Mouse (Mus musculus) CH12.LX (cell line): ENCODE data around the gene Ippk. TPM values are rescaled to one million over a fixed set of nuclear protein-coding genes. Genes with fewer than 3 reads are reported as not detected.

ENCODE experiments used
- DNase-seq: peaks from one replicate; pipeline ENCODE4 v3.0.0-alpha.2; 2013; ENCODE audit errors: extremely low read depth
- H3K27ac ChIP-seq: 2 replicates; pipeline ENCODE4 v1.5.1; 2012; ENCODE audit warnings: low read depth, mild to moderate bottlenecking, control low read depth, moderate library complexity; ENCODE audit not compliant: insufficient read depth
- H3K27me3 ChIP-seq: replicated peaks from 2 replicates; pipeline ENCODE3; 2012; ENCODE audit warnings: inconsistent platforms
- H3K36me3 ChIP-seq, 2 experiments: replicated peaks in 1 of 2; 2 replicates each; pipeline versions ENCODE3 to v1.6.1; 2012; ENCODE audit warnings: inconsistent platforms in 1 of 2, low read length in 1 of 2, mild to moderate bottlenecking in 1 of 2, mixed read lengths in 1 of 2, moderate library complexity in 1 of 2; ENCODE audit not compliant: control insufficient read depth in 1 of 2, insufficient read depth in 1 of 2
- H3K4me1 ChIP-seq, 2 experiments: 2 replicates each; pipeline ENCODE4 v1.6.1; 2012; ENCODE audit warnings: inconsistent platforms in 1 of 2, moderate library complexity in 1 of 2; ENCODE audit not compliant: insufficient read depth in 2 of 2, control insufficient read depth in 1 of 2
- H3K4me2 ChIP-seq: 2 replicates; pipeline ENCODE4 v1.6.1; 2012; ENCODE audit warnings: low read depth, mild to moderate bottlenecking, control low read depth; ENCODE audit not compliant: poor library complexity, insufficient read depth, severe bottlenecking
- H3K4me3 ChIP-seq, 3 experiments: fragments of 150-350 bp in 1 of 3; sonication (generic) in 1 of 3; replicated peaks in 1 of 3; 2 replicates each; pipeline versions ENCODE3 to v1.5.1; 2011 to 2012; ENCODE audit warnings: low read depth in 2 of 3, low read length in 2 of 3, mild to moderate bottlenecking in 2 of 3, moderate library complexity in 2 of 3, control low read depth in 1 of 3, improper control_type of control experiment in 1 of 3, inconsistent platforms in 1 of 3, mixed read lengths in 1 of 3; ENCODE audit not compliant: poor library complexity in 1 of 3
- H3K79me2 ChIP-seq: replicated peaks from 2 replicates; pipeline ENCODE4 v1.6.1; 2012; ENCODE audit warnings: mild to moderate bottlenecking, moderate library complexity; ENCODE audit not compliant: control insufficient read depth, poor library complexity, insufficient read depth, severe bottlenecking; ENCODE audit errors: extremely low read depth
- H3K9ac ChIP-seq: 2 replicates; pipeline ENCODE4 v1.6.1; 2012; ENCODE audit warnings: low read depth, mild to moderate bottlenecking, control low read depth, moderate library complexity; ENCODE audit not compliant: insufficient read depth
- H3K9me3 ChIP-seq: replicated peaks from 2 replicates; pipeline ENCODE3; 2012; ENCODE audit warnings: low read length, inconsistent platforms, mixed read lengths
- BHLHE40 ChIP-seq: IDR thresholded peaks from 2 replicates; pipeline ENCODE4 v1.6.1; 2011; ENCODE audit warnings: mild to moderate bottlenecking, low read depth, low read length, improper control_type of control experiment
- CHD1 ChIP-seq: IDR thresholded peaks from 2 replicates; pipeline ENCODE4 v1.6.1; 2012; ENCODE audit warnings: low read depth, low read length, improper control_type of control experiment, inconsistent platforms
- CTCF ChIP-seq, 2 experiments: IDR thresholded peaks in 1 of 2; conservative IDR thresholded peaks in 1 of 2; 2 replicates each; pipeline ENCODE4 v1.5.1; 2011 to 2012; ENCODE audit warnings: low read depth in 2 of 2, low read length in 2 of 2, improper control_type of control experiment in 1 of 2, inconsistent platforms in 1 of 2, mild to moderate bottlenecking in 1 of 2, moderate library complexity in 1 of 2
- E2F4 ChIP-seq: IDR thresholded peaks from 2 replicates; pipeline ENCODE4 v1.6.1; 2011; ENCODE audit warnings: low read depth, low read length, improper control_type of control experiment; ENCODE audit not compliant: insufficient replicate concordance
- ELF1 ChIP-seq: IDR thresholded peaks from 2 replicates; pipeline ENCODE4 v1.6.1; 2014; ENCODE audit warnings: low read depth, mild to moderate bottlenecking, inconsistent platforms, low read length, improper control_type of control experiment
- EP300 ChIP-seq: IDR thresholded peaks from 2 replicates; pipeline ENCODE4 v1.6.1; 2011; ENCODE audit warnings: low read length, improper control_type of control experiment
- JUN ChIP-seq: IDR thresholded peaks from 2 replicates; pipeline ENCODE4 v1.6.1; 2011; ENCODE audit warnings: low read depth, mild to moderate bottlenecking, low read length, improper control_type of control experiment, moderate library complexity; ENCODE audit not compliant: insufficient read depth
- JUND ChIP-seq: conservative IDR thresholded peaks from 2 replicates; pipeline ENCODE4 v1.6.1; 2011; ENCODE audit warnings: low read depth, low read length, improper control_type of control experiment
- MAFK ChIP-seq: IDR thresholded peaks from 2 replicates; pipeline ENCODE4 v1.6.1; 2011; ENCODE audit warnings: low read length, improper control_type of control experiment; ENCODE audit not compliant: insufficient replicate concordance
- MAX ChIP-seq: IDR thresholded peaks from 2 replicates; pipeline ENCODE4 v1.6.1; 2011; ENCODE audit warnings: low read length, improper control_type of control experiment
- MAZ ChIP-seq: IDR thresholded peaks from 2 replicates; pipeline ENCODE4 v1.6.1; 2012; ENCODE audit warnings: low read depth, mild to moderate bottlenecking, inconsistent platforms, low read length, improper control_type of control experiment, moderate library complexity
- MXI1 ChIP-seq: IDR thresholded peaks from 2 replicates; pipeline ENCODE4 v1.6.1; 2011; ENCODE audit warnings: mild to moderate bottlenecking, low read depth, low read length, improper control_type of control experiment
- MYC ChIP-seq: IDR thresholded peaks from 2 replicates; pipeline ENCODE4 v1.6.1; 2011; ENCODE audit warnings: low read depth, mild to moderate bottlenecking, improper control_type of control experiment, low read length
- NELFE ChIP-seq: IDR thresholded peaks from 2 replicates; pipeline ENCODE4 v1.6.1; 2011; ENCODE audit warnings: low read depth, low read length, improper control_type of control experiment
- NRF1 ChIP-seq: IDR thresholded peaks from 2 replicates; pipeline ENCODE4 v1.6.1; 2014; ENCODE audit warnings: low read depth, mild to moderate bottlenecking, inconsistent platforms, low read length, improper control_type of control experiment, moderate library complexity
- SIN3A ChIP-seq: IDR thresholded peaks from 2 replicates; pipeline ENCODE4 v1.6.1; 2012; ENCODE audit warnings: low read length, improper control_type of control experiment, inconsistent platforms
- SMC3 ChIP-seq: IDR thresholded peaks from 2 replicates; pipeline ENCODE4 v1.6.1; 2011; ENCODE audit warnings: low read depth, low read length, improper control_type of control experiment
- TBP ChIP-seq: conservative IDR thresholded peaks from 2 replicates; pipeline ENCODE4 v1.6.1; 2011; ENCODE audit warnings: low read depth, low read length, improper control_type of control experiment
- TCF12 ChIP-seq: IDR thresholded peaks from 2 replicates; pipeline ENCODE4 v1.6.1; 2014; ENCODE audit warnings: low read depth, mild to moderate bottlenecking, inconsistent platforms, low read length, improper control_type of control experiment
- UBTF ChIP-seq: IDR thresholded peaks from 2 replicates; pipeline ENCODE4 v1.6.1; 2012; ENCODE audit warnings: low read depth, mild to moderate bottlenecking, inconsistent platforms, low read length, improper control_type of control experiment, moderate library complexity
- USF1 ChIP-seq: IDR thresholded peaks from 2 replicates; pipeline ENCODE4 v1.6.1; 2014; ENCODE audit warnings: low read depth, mild to moderate bottlenecking, inconsistent platforms, low read length, improper control_type of control experiment
- USF2 ChIP-seq: conservative IDR thresholded peaks from 2 replicates; pipeline ENCODE4 v1.6.1; 2011; ENCODE audit warnings: low read depth, low read length, improper control_type of control experiment
- ZC3H11A ChIP-seq: IDR thresholded peaks from 2 replicates; pipeline ENCODE4 v1.6.1; 2012; ENCODE audit warnings: low read depth, mild to moderate bottlenecking, inconsistent platforms, low read length, improper control_type of control experiment
- ZKSCAN1 ChIP-seq: IDR thresholded peaks from 2 replicates; pipeline ENCODE4 v1.6.1; 2012; ENCODE audit warnings: low read depth, inconsistent platforms, low read length, improper control_type of control experiment, borderline replicate concordance
- ZMIZ1 ChIP-seq: IDR thresholded peaks from 2 replicates; pipeline ENCODE4 v1.6.1; 2012; ENCODE audit warnings: low read depth, mild to moderate bottlenecking, inconsistent platforms, low read length, improper control_type of control experiment
- dilution Hi-C: fragments of 300-500 bp; cut with MboI; formaldehyde crosslinking; loops from 2 replicates; pipeline ENCODE4 v1.14.3; 2020; ENCODE audit warnings: low sequenced_read_pairs; ENCODE audit not compliant: extremely low pct_unique_long_range_greater_than_20kb, extremely low pct_ligation_motif_present
- in situ Hi-C: fragments of 300-500 bp; cut with MboI; formaldehyde crosslinking; loops from 3 replicates; pipeline ENCODE4 v1.14.3; 2019; ENCODE audit warnings: low sequenced_read_pairs, low pct_ligation_motif_present, low pct_unique_long_range_greater_than_20kb, mixed read lengths
- polyA plus RNA-seq: library from polyadenylated mRNA; unstranded; fragments of >175 nt; gene quantifications from 2 replicates; pipeline ENCODE4 v1.2.1, GENCODE M21; 2012; ENCODE audit warnings: low read depth; ENCODE audit not compliant: insufficient read length
- total RNA-seq, 2 experiments: library from RNA; depleted of rRNA; stranded (reverse); fragments of 300-350 nt in 1 of 2; fragments of >200 nt in 1 of 2; gene quantifications; 2 replicates each; pipeline ENCODE4 v1.2.3; 2012 to 2014

Gene Ippk
- total and polyA plus RNA-seq, 3 experiments: 8.7 to 21.5 (median 10.3) TPM

- Histone ChIP-seq H3K79me2 (peaks cover 15% of the 10 kb centered on the region), H3K4me3 (peak overlapping the region; percentile 89 to 96 (median 91)), H3K27ac (no peak overlapping the region), H3K36me3 (peaks cover 0 to 26% of the 10 kb centered on the region in 2 experiments), H3K27me3 (no peaks in the 10 kb centered on the region), H3K9ac (peak overlapping the region; percentile 51), H3K9me3 (peaks cover 5% of the 10 kb centered on the region), H3K4me1 (peaks cover 10 to 44% of the 10 kb centered on the region in 2 experiments; a peak in 2 of 4 replicates), H3K4me2 (peak overlapping the region; percentile 64)
- DNase-seq: peak; percentile 16
- no peak for TF ChIP-seq ELF1
- no peak for TF ChIP-seq TCF12
- TF ChIP-seq MXI1: 0 out of 2 replicates have a peak, but pooled peaks have one; percentile 4
- dilution Hi-C loops: no loop called here
- in situ Hi-C loops: no loop called here
Observed at GRCm38 (mm10) chr13:49421606-49421917, 513 bp downstream of the Ippk start.

- H3K27ac ChIP-seq: no peak overlapping the region
- peak overlapping the region; percentile 51 for H3K9ac ChIP-seq
- H3K36me3 ChIP-seq: peaks cover 0 to 29% of the 10 kb centered on the region in 2 experiments
- in situ Hi-C loops: no loop called here
- peaks cover 15% of the 10 kb centered on the region for H3K79me2 ChIP-seq
- DNase-seq: no peak
- H3K4me2 ChIP-seq: peak overlapping the region; percentile 64
- no peaks in the 10 kb centered on the region for H3K27me3 ChIP-seq
- dilution Hi-C loops: no loop called here
- TF ChIP-seq JUND: no peak
- no peak for TF ChIP-seq E2F4
- no peak for TF ChIP-seq ZKSCAN1
- TF ChIP-seq CTCF (conservative IDR thresholded peaks at IDR 0.05 in 1 of 2, IDR thresholded peaks at IDR 0.05 in 1 of 2; ENCODE audit: low read depth in 2 of 2, low read length in 2 of 2): no peak
- no peak for TF ChIP-seq JUN
- no peak for TF ChIP-seq MYC
- TF ChIP-seq EP300: no peak
- no peak for TF ChIP-seq SMC3
- TF ChIP-seq USF1: no peak
- no peak for TF ChIP-seq MAZ
- TF ChIP-seq SIN3A: no peak
- TF ChIP-seq MXI1: no peak
- no peak for TF ChIP-seq USF2
- peaks cover 10 to 46% of the 10 kb centered on the region in 2 experiments; a peak in 2 of 4 replicates for H3K4me1 ChIP-seq
- peak overlapping the region; percentile 89 to 96 (median 91) for H3K4me3 ChIP-seq
- peaks cover 5% of the 10 kb centered on the region for H3K9me3 ChIP-seq
Observed at GRCm38 (mm10) chr13:49421959-49422358, 910 bp downstream of the Ippk start.

GRCm38 (mm10) chr13:49426736-49427135 lies 5.7 kb downstream of the Ippk start:
- H3K36me3 ChIP-seq: peaks cover 0 to 61% of the 10 kb centered on the region in 2 experiments
- H3K4me2 ChIP-seq: no peak overlapping the region
- in situ Hi-C loops (no loop called here), dilution Hi-C loops (no loop called here)
- H3K9me3 ChIP-seq: no peaks in the 10 kb centered on the region
- no peaks in the 10 kb centered on the region for H3K27me3 ChIP-seq
- H3K27ac ChIP-seq: no peak overlapping the region
- H3K79me2 ChIP-seq: peaks cover 16% of the 10 kb centered on the region
- no peak overlapping the region for H3K9ac ChIP-seq
- TF ChIP-seq CHD1 (no peak), MAFK (no peak), MAX (no peak), TCF12 (no peak), UBTF (no peak), BHLHE40 (no peak), JUND (no peak), ZC3H11A (no peak), MAZ (no peak), CTCF (conservative IDR thresholded peaks at IDR 0.05 in 1 of 2, IDR thresholded peaks at IDR 0.05 in 1 of 2; ENCODE audit: low read depth in 2 of 2, low read length in 2 of 2) (no peak), TBP (no peak), ZMIZ1 (no peak), ELF1 (no peak), SIN3A (no peak), NELFE (no peak), JUN (no peak), MYC (no peak), USF1 (no peak), NRF1 (no peak), EP300 (no peak)
- H3K4me3 ChIP-seq: no peak overlapping the region
- peaks cover 10 to 63% of the 10 kb centered on the region in 2 experiments; a peak in 2 of 4 replicates for H3K4me1 ChIP-seq
- DNase-seq: no peak
